Mouse (Mus musculus): ENCODE results near the gene Gm2042. TPM values are rescaled to one million over a fixed set of nuclear protein-coding genes. Genes with fewer than 3 reads are reported as not detected.
"Not testable (repeated sequence)": the region's sequence is repeated elsewhere in the genome, so short reads cannot be mapped to it uniquely, and the experiment has no call there.

The Gm2042 gene
- total RNA-seq (2017): not detected in 2 replicates

GRCm38 (mm10) chr12:87953780-87954179, at the start of gene Gm2042:
Gm2042 (plus strand) TSS chr12:87954080.
- ATAC-seq (replicated peaks; ENCODE audit: low read depth, poor library complexity, severe bottlenecking): not testable (repeated sequence)

- ATAC-seq (replicated peaks; ENCODE audit: low read depth, poor library complexity, severe bottlenecking): not testable (repeated sequence)
Measured at GRCm38 (mm10) chr12:87919721-87920120, 34.2 kb upstream of the Gm2042 start, which contains the start of gene Gm2035. Gm2035 (minus strand) TSS chr12:87919857.

GRCm38 (mm10) chr12:87984000-87984399, 30.1 kb downstream of the Gm2042 start:
- not testable (repeated sequence) for ATAC-seq (replicated peaks; ENCODE audit: low read depth, poor library complexity, severe bottlenecking)

- not testable (repeated sequence) for ATAC-seq (replicated peaks; ENCODE audit: low read depth, poor library complexity, severe bottlenecking)
Measured at GRCm38 (mm10) chr12:88004118-88004517, 50.2 kb downstream of the Gm2042 start.

Other genes with a start within 250 kb of the Gm2042 start
- not detected in 2 replicates for gene Gm21319, start 178.3 kb upstream of the Gm2042 start, total RNA-seq (2017)
- gene Gm21936, start 158.6 kb upstream of the Gm2042 start, total RNA-seq (2017): not detected in 2 replicates
- gene BB287469, start 137.5 kb upstream of the Gm2042 start, total RNA-seq (2017): not detected in 2 replicates
- gene Gm2001, start 111.7 kb upstream of the Gm2042 start, total RNA-seq (2017): not detected in 2 replicates
- gene Gm2016, start 80.0 kb upstream of the Gm2042 start, total RNA-seq (2017): not detected in 2 replicates
- not detected in 2 replicates for gene Gm2022, start 58.7 kb upstream of the Gm2042 start, total RNA-seq (2017)
- gene Gm2035, start 34.2 kb upstream of the Gm2042 start, total RNA-seq (2017): not detected in 2 replicates
- gene Gm2075, start 57.8 kb downstream of the Gm2042 start, total RNA-seq (2017): not detected in 2 replicates
- gene Gm6803, start 64.7 kb downstream of the Gm2042 start, total RNA-seq (2017): not detected in 2 replicates
- gene Gm2056, start 72.9 kb downstream of the Gm2042 start, total RNA-seq (2017): not detected in 2 replicates
- not detected in 2 replicates for gene Gm16368, start 129.6 kb downstream of the Gm2042 start, total RNA-seq (2017)
- gene Gm10436, start 228.0 kb downstream of the Gm2042 start, total RNA-seq (2017): not detected in 2 replicates